Mouse (Mus musculus) urinary bladder, postnatal 36 days (tissue): ENCODE data around the gene Klk4.

Experiments
- DNase-seq, 2 experiments: peaks; one replicate each; pipeline ENCODE4 v3.0.0; 2022; ENCODE audit warnings: low spot score in 2 of 2, mixed read lengths in 1 of 2

Klk4 gene

GRCm38 (mm10) chr7:43919559-43920451, 38.8 kb downstream of the Klk4 start:
- peak; percentile 65 to 66 for DNase-seq

DNA sequence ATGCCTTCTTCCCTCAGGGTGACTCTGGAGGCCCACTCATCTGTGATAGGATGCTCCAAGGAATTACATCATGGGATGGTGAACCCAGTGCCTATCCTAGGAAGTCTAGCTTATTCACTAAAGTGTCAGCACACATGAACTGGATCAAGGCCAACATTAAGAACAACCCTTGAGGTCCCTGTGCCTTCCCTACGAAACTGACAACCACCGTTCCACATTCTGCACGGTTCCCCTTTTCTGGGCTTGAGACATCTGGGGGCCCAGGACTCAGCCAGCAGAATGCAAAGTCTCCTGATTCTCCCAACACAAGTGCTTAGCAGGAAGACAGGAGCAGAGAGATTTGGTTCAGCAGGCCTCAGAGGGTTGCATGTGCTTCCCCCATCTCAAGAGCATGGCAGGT, 39.6 kb downstream of the Klk4 start:
- DNase-seq: no peak

GRCm38 (mm10) chr7:43921087-43921486, 40.1 kb downstream of the Klk4 start:
- no peak for DNase-seq

- no peak for DNase-seq
Measured at GRCm38 (mm10) chr7:43921941-43922340, 41.0 kb downstream of the Klk4 start.

GRCm38 (mm10) chr7:43925985-43926384, 45.0 kb downstream of the Klk4 start:
- DNase-seq: no peak

DNA sequence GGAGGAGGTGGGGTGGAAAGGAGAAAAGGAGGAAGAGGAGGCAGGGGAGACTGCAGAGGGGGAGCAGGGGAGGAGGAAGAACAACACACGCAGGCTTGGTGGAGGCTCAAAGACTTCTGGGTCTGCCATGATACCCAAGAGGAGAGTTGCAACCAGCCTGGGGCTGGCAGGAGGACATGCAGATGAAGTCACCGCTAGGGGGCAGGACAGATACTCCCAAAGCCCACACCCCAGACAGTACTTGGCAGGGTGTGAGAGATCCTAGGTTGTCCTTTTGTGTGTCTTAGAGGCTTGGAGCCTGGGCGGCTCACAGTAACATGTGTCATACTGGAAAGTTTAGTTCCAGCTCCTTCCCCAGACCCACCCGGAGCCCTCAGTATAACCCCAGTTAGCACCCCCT, 47.6 kb downstream of the Klk4 start:
- no peak for DNase-seq

- DNase-seq: no peak
Measured at GRCm38 (mm10) chr7:43932337-43932736, 51.4 kb downstream of the Klk4 start.

GRCm38 (mm10) chr7:43933440-43933839, 52.5 kb downstream of the Klk4 start, which contains the start of gene Klk15:
Gene Klk15 (plus strand): TSS chr7:43933740.
- DNase-seq: no peak

DNA sequence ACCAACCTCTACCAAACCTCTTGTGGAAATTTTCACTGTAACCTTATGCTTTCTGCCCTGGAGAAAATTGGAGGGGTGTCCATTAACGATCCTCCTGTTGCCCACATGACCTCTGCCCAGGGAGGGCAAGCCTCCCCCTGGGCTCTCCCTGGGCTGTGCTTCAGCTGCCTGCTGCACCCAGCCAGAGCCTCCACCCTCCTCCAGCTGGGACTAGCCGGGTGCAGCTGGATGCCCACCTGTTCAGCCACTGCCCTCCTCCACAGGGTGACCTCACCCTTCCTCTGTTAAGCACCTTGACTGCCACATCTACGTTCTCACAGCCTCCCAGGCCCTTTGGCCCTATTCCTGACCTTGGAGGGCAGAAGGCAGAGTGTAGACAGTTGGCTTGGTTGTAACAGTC, 53.8 kb downstream of the Klk4 start:
- DNase-seq: no peak
